Mouse (Mus musculus) monocyte, adult 5-6 weeks (primary cell): ENCODE measurements around the gene Rtn4rl1. TPM values are rescaled to one million over a fixed set of nuclear protein-coding genes. Genes with fewer than 3 reads are reported as not detected.

Source experiments
- ATAC-seq: fragments of 153-309, 156-312 bp; replicated peaks from 2 replicates; pipeline ENCODE4 v1.8.0; 2017; ENCODE audit warnings: mild to moderate bottlenecking; ENCODE audit not compliant: low TSS enrichment, insufficient number of reproducible peaks, severe bottlenecking, poor library complexity, low FRiP score
- total RNA-seq: library from RNA; stranded (forward); fragments of 200-1000, 200-491, 200-594 nt; gene quantifications from 3 replicates; pipeline ENCODE4 v1.2.3, GENCODE M21; 2017

Rtn4rl1 gene
- total RNA-seq, 1 experiment from 2014 or later, result 2.2 TPM

- peak; percentile 88 for ATAC-seq
Observed at GRCm38 (mm10) chr11:75178672-75179208, 14.8 kb upstream of the Rtn4rl1 start, which contains the start of gene Ovca2. TSS of gene Ovca2 (minus strand) at chr11:75178835.

DNA sequence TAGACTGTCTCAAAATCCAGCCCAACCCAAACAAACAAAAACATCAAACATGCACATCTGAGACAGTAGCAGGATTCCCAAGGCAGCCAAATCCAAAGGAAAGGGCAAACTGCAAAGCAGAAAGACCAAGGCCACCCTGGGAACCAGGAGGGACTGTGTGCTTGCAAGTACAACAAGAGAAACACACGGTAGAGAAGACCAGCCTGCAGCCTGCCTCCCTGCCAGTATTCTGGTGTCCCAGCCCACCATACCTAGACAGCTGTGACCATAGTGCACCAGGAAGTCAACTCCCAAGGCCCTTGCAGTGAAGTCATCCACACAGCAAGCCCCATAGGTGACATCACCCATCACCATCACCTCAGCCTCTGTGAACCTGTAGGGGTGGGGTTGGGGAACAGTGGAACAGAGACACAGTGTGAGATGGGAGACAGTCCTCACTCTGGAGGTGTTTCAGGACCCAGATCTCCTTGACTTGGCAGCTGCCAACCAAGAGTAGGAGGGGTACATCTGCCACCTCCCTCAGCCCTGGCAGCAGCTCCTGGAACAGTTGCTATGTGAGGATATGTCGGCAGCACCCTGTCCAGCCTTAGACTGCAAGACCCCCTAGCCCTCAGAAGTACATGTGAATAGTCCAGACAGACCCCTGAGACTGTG lies 9.5 kb upstream of the Rtn4rl1 start:
- no peak for ATAC-seq

DNA sequence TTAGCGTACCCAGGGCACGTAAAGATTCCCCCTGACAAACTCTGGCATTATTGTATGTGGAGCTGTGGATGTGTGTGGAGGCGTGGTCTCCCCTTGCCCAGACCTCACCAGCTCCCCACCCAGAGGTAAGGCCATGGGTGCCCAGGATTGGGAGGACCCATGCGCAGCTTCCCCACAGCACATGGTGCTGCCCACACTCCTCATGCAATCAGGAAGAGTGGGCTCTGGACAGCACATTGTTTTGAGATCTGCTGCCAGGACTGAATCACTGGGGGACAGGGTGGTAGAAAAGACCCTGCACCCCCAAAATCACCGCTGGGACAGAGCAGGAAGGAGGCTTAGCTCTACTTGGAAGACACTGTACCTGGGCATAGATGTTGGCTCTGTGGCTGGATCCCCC lies 9.0 kb upstream of the Rtn4rl1 start:
- ATAC-seq, result no peak

- no peak for ATAC-seq
Observed at GRCm38 (mm10) chr11:75184986-75185385, 8.6 kb upstream of the Rtn4rl1 start.

DNA sequence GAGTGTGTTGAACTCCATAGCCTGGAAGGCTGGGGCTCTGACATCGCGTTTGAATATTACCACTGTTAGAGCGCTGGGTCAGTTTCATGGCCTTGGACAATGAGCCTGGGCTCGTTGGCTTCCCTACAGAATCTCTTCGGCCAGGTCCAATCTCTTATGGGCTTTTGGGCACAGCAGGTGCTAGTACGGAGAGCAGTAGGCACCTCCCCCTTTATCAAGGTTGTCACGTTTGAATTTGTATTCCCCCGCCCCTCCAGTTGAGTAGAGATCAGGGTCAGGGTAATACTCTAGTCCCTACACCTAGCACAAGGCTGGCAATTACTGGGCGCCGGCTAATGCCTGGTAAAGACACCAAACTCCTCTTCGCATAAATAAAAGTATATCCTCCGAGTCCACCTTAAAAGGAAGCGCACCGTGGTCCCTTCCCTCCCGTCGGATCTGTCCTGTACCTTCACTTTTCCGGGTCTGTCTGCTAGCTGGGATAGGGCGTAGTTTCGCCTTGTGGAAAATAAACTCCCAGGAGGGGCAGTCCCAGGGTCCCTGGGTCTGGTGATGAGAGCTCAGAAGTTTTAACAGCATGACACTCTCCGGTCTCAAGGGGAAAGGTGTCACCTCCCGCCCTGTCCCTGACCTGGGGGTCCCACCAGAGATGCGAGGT lies 3.7 kb upstream of the Rtn4rl1 start:
- no peak for ATAC-seq

GRCm38 (mm10) chr11:75190371-75190724 lies 3.2 kb upstream of the Rtn4rl1 start:
- peak; percentile 93 for ATAC-seq

GRCm38 (mm10) chr11:75190905-75191441 lies 2.6 kb upstream of the Rtn4rl1 start, which contains the start of gene Dph1:
TSS of gene Dph1 (minus strand) at chr11:75191241.
- no peak for ATAC-seq

- ATAC-seq, result no peak
Observed at GRCm38 (mm10) chr11:75191841-75192240, 1.7 kb upstream of the Rtn4rl1 start.

DNA sequence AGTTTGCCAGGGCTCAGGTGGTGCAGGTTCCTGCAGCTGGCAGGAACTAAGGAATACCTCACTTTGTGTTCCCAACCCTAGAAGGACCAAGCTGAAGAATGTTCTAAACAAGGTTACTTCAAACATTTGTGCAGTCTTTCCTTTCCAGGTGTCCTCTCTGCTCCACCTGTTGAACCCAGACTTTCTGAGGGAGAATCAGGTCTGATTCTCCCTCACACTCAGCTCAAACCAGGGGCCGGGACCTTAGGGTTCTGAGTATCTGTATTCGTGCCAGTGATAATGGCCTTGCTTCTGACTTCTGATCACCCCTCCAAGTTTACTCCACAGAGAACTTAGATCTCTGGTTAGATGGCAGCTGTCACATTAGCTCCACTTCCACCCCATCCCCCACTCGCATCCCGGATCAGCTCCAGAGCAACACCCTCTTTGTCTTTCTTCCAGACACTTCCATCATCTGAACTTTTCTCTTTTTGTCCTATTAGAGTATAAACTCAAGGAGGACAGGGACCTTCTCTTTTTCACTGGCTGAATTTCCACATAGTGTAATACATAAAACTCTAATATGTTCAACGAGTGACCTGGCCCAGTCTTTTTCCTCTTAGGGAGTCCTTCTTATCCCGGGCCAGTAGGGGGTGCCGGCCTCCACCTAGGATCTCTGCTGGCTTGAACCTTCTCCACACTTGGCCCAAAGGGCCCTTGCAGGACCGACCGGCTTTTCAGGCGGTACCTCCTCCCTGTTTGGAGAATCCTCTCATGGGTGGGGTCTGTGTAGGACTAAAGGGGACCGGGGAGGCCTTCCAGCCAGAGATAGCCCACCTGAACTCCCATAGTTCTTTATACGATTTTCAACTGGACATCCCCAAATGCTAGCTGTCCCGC lies 1.0 kb upstream of the Rtn4rl1 start:
- ATAC-seq, result peak; percentile 57; the same call in 1 of the 2 replicates

DNA sequence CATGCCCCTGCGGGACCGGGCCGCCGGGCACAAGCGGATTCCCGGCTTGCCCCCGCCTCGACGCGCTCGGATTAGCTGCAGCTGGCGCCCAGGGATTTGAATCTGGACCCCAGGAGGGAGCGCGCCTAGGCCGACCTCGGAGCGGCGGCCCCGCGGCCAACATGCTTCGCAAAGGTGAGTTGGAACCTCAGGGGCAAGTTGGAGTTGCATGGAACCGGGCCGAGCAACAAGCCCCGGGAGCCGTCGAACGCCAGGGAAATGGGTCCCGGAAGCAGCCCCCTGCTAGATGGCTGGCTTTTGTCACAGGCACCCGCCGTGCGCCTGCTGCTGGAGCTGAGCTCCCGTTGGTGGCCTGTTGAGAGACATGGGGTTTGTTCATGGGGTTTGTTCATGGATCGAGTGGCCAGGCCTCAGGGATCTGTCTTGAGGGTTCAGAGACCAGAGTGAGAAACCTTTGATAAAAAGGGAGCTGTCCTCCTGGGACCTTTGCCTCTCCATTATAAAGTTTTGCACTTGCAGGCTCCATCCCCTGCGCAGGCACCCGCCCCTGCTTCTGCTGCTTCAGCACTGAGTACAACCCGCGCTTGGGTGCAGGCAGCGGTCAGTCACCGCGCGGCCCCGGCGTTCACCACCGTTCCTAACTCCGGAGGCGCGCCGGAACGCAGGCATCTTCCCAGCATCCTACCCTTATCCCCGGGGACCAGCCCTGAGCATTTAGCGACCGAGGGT lies 702 bp downstream of the Rtn4rl1 start:
- no peak for ATAC-seq

DNA sequence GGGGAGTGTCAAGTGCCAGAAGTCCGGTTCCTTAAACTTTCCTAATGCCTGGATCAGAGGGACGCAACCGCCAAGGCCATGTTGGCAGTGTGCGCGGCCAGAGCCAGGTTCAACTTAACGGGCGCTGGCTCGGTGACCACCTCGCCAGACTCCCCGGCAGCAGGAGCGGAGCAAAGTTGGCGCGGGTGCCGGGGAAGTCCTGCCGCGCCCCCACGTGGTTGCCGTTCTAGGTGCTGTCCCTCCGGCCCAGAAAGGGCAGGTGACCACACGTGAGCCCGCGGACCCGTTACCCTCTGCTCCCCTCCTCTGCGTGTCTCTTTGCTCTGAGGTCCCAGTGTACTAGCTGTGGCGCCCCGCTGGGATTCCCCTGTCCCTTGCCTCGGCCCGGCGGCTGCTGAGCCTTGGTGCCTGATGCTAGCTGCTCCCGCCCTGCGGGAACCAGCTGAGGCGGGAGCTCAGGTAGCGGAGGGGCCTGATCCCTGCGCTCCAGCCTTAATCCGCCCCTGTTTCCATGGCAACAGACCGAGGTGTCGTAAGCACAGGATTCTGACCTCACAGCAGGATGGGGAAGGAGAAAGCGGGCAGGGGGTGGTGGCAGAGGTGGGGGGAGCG lies 1.4 kb downstream of the Rtn4rl1 start:
- no peak for ATAC-seq

DNA sequence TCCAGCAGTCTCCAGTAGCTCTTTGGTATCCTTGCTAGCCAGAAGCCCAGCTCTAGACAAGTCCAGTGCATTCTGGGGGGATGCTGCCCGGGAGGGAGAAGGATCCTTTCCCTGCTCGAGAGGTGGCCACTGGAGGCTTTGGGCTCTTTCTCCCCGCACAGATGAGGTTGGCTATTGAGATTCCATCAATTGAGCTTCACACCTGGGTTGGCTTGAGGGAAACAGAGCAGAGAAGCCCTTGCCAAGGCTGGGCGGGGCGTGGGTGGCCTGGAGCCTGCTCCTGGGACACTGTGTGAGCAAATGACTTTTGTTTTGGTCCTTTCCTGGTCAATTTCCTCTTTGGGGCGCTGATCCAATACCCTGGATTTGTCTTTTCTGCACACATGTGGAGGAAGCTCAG lies 2.5 kb downstream of the Rtn4rl1 start:
- ATAC-seq, result no peak

GRCm38 (mm10) chr11:75197956-75198355 lies 4.4 kb downstream of the Rtn4rl1 start:
- ATAC-seq, result no peak

GRCm38 (mm10) chr11:75198792-75199191 lies 5.2 kb downstream of the Rtn4rl1 start:
- no peak for ATAC-seq

DNA sequence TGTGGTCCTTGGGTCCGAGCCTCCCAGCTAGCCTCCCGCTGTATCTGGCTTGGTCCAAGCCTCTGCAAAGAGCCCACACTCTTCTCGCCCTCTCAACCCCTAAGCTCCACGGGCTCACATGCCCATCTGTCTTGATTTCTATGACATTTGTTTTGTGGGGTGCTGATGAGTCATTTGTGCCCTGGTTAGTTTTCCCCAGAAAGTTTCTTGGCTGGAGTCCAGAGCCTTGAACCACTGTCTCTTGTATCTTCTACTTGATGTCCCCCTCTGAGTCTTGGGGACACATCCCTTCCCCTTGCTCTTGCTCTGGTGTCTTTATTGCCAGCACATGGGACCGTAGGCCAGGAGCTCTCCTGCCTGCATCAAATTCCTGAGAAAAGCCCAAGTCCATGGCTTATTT lies 6.4 kb downstream of the Rtn4rl1 start:
- ATAC-seq, result no peak

GRCm38 (mm10) chr11:75200935-75201334 lies 7.4 kb downstream of the Rtn4rl1 start:
- ATAC-seq, result no peak

GRCm38 (mm10) chr11:75201721-75202120 lies 8.1 kb downstream of the Rtn4rl1 start:
- no peak for ATAC-seq

GRCm38 (mm10) chr11:75203926-75204325 lies 10.3 kb downstream of the Rtn4rl1 start:
- no peak for ATAC-seq
